Mouse (Mus musculus): ENCODE results near the gene Dgkq. TPM values are rescaled to one million over a fixed set of nuclear protein-coding genes. Genes with fewer than 3 reads are reported as not detected.

Gene Dgkq
- polyA plus RNA-seq, 1 experiment from 2014 or later, result 23.8 TPM

DNA sequence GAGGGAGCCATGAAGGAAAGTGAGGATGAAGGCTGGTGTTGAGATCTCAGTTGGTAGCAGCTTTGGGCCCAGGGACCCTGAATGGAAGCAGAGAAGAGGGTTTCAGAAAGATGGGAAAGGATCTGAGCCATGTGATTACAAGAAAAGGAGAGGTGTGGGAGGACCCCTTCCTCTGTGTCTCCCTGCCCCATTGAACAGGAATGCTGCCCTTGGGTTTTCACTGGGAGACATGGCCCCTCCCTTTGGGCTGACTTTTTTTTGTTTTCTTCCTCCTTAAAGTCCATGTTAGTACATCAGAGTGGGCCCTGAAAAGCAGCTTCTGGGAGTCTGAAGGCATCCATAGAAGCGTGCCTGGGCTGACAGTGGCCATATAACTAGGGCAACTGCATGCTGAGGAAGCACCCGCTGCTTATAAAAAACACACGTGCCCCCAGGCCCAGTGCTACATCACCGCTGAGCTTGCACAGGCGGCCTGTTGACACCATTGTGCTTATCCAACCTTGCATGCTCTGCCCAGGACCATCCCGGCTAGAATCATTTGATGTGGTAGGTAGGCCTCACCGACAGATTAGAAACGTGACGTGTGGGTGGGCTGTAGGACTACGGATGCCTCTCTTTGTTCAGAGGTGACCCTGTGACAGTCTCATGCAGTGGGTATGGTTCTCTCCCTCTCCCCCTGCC lies 32.0 kb upstream of the Dgkq start:
- Histone ChIP-seq H3K27me3 (no peaks in the 10 kb centered on the region), H3K27ac (no peak overlapping the region), H3K36me3 (peaks cover 12% of the 10 kb centered on the region; the same call in 1 of the 2 replicates), H3K9ac (no peak overlapping the region), H3K4me3 (no peak overlapping the region), H3K4me2 (no peak overlapping the region), H3K4me1 (replicated peaks) (peaks cover 21% of the 10 kb centered on the region), H3K9me3 (no peaks in the 10 kb centered on the region)
- no peak for ATAC-seq (ENCODE audit: low FRiP score)
- 67% methylated on average over 10 of the region's 10 CpGs for WGBS

- no peak overlapping the region for H3K4me2 ChIP-seq
- no peak for ATAC-seq (ENCODE audit: low FRiP score)
- no peaks in the 10 kb centered on the region for H3K9me3 ChIP-seq
- 57% methylated on average over 3 of the region's 3 CpGs for WGBS
- H3K4me1 ChIP-seq (replicated peaks), result peaks cover 30% of the 10 kb centered on the region
- 0 out of 2 replicates have a peak, but pooled peaks cover 1% of the 10 kb centered on the region for H3K36me3 ChIP-seq
- H3K4me3 ChIP-seq, result no peak overlapping the region
- 0 out of 2 replicates have a peak, but pooled peaks cover 3% of the 10 kb centered on the region for H3K27me3 ChIP-seq
- H3K27ac ChIP-seq, result no peak overlapping the region
- H3K9ac ChIP-seq, result no peak overlapping the region
These were observed 30.9 kb upstream of the Dgkq start for GRCm38 (mm10) chr5:108700346-108700745.

DNA sequence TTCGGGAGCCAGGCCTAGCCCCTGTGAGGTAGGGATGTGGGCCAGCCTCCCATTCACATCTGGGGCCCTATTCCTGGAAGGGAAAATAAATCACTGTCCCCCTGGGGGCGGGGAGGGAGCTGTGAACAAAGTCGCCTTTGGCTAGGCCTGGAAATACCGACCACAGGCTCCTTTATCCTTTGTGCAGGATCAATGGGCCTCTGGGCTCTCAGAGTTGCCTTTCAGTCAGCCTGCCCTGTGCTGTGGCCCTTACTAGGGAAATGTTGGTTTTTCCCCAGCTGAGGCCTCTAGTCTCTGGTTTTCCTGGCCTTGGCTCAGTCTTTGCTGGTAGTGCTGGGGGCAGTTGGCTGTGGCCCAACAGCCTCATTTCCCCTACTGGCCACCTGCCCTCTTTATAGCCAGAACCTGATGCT lies 27.9 kb upstream of the Dgkq start:
- no peaks in the 10 kb centered on the region for H3K36me3 ChIP-seq
- ATAC-seq (ENCODE audit: low FRiP score), result peak; percentile 26
- H3K9me3 ChIP-seq, result no peaks in the 10 kb centered on the region
- H3K27me3 ChIP-seq, result peaks cover 26% of the 10 kb centered on the region
- WGBS, result 8% methylated on average over 4 of the region's 4 CpGs
- H3K4me2 ChIP-seq, result no peak overlapping the region
- peak overlapping the region; percentile 31; the same call in 1 of the 2 replicates for H3K9ac ChIP-seq
- peak overlapping the region; percentile 71 for H3K27ac ChIP-seq
- no peak overlapping the region for H3K4me3 ChIP-seq
- peaks cover 45% of the 10 kb centered on the region for H3K4me1 ChIP-seq (replicated peaks)

DNA sequence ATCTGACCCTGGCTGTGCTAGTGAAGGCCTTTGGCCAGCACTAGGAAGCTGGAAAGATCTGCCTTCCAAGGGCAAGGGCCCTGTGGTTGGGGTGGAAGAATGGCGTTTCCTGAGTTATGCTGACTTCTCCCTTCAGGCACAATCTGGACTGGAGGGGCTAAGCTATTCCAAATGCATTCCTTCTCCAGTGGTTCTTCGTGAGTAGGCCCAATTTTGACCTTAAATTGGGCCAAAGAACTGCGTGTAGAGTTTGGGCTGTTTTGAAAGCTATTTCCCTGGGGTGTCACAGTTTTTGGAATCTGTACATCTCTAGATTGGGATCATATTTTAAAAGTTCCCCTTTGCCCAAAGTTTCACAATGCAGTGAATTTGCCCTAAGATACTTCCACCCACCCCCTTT lies 27.1 kb upstream of the Dgkq start:
- Histone ChIP-seq H3K4me1 (replicated peaks) (peaks cover 48% of the 10 kb centered on the region), H3K4me3 (no peak overlapping the region), H3K9me3 (no peaks in the 10 kb centered on the region), H3K27ac (no peak overlapping the region), H3K27me3 (peaks cover 34% of the 10 kb centered on the region), H3K36me3 (no peaks in the 10 kb centered on the region), H3K4me2 (no peak overlapping the region), H3K9ac (no peak overlapping the region)
- ATAC-seq (ENCODE audit: low FRiP score), result no peak
- WGBS, result 82% methylated on average over 3 of the region's 3 CpGs

GRCm38 (mm10) chr5:108695861-108696260 lies 26.4 kb upstream of the Dgkq start:
- peaks cover 47% of the 10 kb centered on the region for H3K4me1 ChIP-seq (replicated peaks)
- H3K9ac ChIP-seq, result no peak overlapping the region
- WGBS, result 94% methylated on average over 12 of the region's 12 CpGs
- no peak for ATAC-seq (ENCODE audit: low FRiP score)
- peaks cover 38% of the 10 kb centered on the region for H3K27me3 ChIP-seq
- no peak overlapping the region for H3K27ac ChIP-seq
- H3K4me3 ChIP-seq, result no peak overlapping the region
- H3K4me2 ChIP-seq, result peak overlapping the region; percentile 93; the same call in 1 of the 2 replicates
- H3K36me3 ChIP-seq, result no peaks in the 10 kb centered on the region
- no peaks in the 10 kb centered on the region for H3K9me3 ChIP-seq

DNA sequence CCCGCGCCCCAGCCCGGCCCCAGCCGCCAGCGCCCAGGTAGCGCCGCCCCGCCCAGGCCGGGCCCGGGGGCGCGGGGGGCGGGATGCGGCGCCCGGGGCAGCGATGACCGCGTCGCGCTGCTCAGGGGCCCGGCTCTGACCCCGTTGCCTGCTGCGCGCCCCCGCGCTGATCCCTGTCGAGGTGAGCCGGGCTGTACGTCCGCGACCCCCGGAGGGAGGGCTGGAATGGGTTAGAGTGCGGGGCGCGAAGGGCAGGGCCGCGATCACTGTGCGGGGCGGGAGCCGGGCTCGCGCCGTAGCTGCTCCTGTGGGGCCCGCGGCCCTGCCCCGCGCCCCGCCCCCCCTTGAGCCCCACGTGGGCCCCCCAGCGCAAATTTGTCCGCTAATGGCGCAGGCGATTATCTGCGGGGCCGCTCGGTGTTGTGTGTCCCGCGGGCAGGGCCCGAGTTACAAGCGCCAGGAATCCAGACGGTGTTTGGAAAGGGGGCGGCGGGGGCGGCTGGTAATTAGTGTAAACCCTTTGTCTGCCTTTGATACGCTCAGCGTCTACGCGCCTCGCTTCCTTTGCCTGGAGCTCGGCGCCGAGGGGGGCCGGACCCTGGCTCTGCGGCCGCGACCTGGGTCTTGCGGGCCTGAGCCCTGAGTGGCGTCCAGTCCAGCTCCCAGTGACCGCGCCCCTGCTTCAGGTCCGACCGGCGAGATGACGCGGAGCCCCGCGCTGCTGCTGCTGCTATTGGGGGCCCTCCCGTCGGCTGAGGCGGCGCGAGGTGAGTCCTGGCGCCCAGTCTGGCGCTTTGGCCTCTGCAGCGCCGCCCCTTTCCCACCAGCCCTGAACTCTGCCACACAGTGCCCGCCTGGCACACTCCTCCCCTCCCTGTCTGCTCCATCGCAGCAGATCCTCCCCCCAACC lies 25.1 kb upstream of the Dgkq start:
- WGBS, result under 1% methylated on average over 78 of the region's 99 CpGs
- no peaks in the 10 kb centered on the region for H3K9me3 ChIP-seq
- peak overlapping the region; percentile 93 for H3K4me2 ChIP-seq
- peak overlapping the region; percentile 76 for H3K4me3 ChIP-seq
- peaks cover 38% of the 10 kb centered on the region for H3K27me3 ChIP-seq
- H3K27ac ChIP-seq, result no peak overlapping the region
- no peaks in the 10 kb centered on the region for H3K36me3 ChIP-seq
- ATAC-seq (ENCODE audit: low FRiP score), result peak; percentile 41
- peaks cover 44% of the 10 kb centered on the region for H3K4me1 ChIP-seq (replicated peaks)
- peak overlapping the region; percentile 73 for H3K9ac ChIP-seq

DNA sequence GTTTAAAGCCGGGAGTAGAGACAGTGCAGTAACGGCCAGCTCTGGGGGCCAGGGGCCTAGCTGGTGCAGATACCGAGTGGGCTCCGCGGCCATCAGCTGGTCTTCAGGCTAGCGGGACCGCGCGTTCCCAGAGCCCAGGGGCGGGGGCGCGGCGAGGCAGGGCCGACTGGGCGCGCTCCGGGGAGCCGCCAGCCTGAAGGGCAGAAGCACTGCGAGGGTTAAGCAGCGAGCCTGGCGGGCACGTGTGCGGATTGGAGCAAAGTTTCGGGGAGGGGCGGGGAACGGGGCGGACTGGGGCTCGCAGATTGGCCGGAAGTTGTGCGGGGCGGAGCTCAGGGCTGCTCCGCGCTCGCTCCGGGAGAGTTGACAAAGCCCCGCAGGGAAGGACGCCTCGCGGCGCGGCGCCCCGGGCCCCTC lies 24.4 kb upstream of the Dgkq start:
- Histone ChIP-seq H3K9ac (peak overlapping the region; percentile 73), H3K4me3 (peak overlapping the region; percentile 76), H3K4me2 (peak overlapping the region; percentile 93), H3K9me3 (no peaks in the 10 kb centered on the region), H3K4me1 (replicated peaks) (peaks cover 44% of the 10 kb centered on the region), H3K27ac (no peak overlapping the region), H3K27me3 (peaks cover 38% of the 10 kb centered on the region), H3K36me3 (no peaks in the 10 kb centered on the region)
- under 1% methylated on average over 42 of the region's 43 CpGs for WGBS
- peak; percentile 93 for ATAC-seq (ENCODE audit: low FRiP score)

DNA sequence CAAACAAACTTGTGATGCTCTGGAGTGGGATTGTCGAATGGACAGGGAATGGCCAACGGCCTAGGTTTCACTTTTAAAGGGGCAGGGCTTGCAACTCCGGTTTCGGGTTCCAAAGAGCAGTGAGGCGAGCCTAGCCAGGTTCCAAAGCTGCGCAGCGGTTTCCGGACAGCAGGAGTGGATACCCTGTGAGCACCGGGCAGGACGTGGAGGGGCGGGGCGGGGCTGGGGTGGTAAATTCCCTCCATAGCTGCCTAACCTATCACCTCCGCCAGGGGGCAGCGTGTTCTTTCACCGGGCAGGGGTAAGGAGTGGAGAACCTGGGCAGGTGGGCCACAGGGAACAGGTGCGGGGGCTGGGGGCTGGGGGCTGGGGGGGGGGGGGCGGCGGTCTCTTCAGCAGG lies 22.8 kb upstream of the Dgkq start, which contains the start of gene Fgfrl1:
TSS of gene Fgfrl1 (plus strand) at position 112 of the 400 bp plus-strand sequence.
- Histone ChIP-seq H3K9ac (0 out of 2 replicates have a peak within 1 kb of the TSS, but pooled peaks have one; percentile 39), H3K4me3 (peak within 1 kb of the TSS; percentile 76; the same call in 1 of the 2 replicates)
- 7% methylated on average over 14 of the region's 18 CpGs for WGBS

GRCm38 (mm10) chr5:108691152-108691551 lies 21.7 kb upstream of the Dgkq start:
- Histone ChIP-seq H3K27me3 (peaks cover 38% of the 10 kb centered on the region), H3K4me3 (no peak overlapping the region), H3K4me2 (no peak overlapping the region), H3K36me3 (no peaks in the 10 kb centered on the region), H3K27ac (no peak overlapping the region), H3K9ac (no peak overlapping the region), H3K9me3 (no peaks in the 10 kb centered on the region), H3K4me1 (replicated peaks) (peaks cover 26% of the 10 kb centered on the region)
- 78% methylated on average over 4 of the region's 4 CpGs for WGBS
- no peak for ATAC-seq (ENCODE audit: low FRiP score)

More for the DNA sequence above, 22.8 kb upstream of the Dgkq start, which contains the start of gene Fgfrl1:
- Histone ChIP-seq H3K9me3 (no peaks in the 10 kb centered on the region), H3K27ac (no peak within 1 kb of the TSS), H3K4me2 (peak within 1 kb of the TSS; percentile 93), H3K36me3 (no peaks in the 10 kb centered on the region), H3K4me1 (replicated peaks) (peaks cover 35% of the 10 kb centered on the region), H3K27me3 (peaks cover 38% of the 10 kb centered on the region)
- no peak for ATAC-seq (ENCODE audit: low FRiP score)

GRCm38 (mm10) chr5:108689091-108689490 lies 19.6 kb upstream of the Dgkq start:
- Histone ChIP-seq H3K27me3 (peaks cover 24% of the 10 kb centered on the region), H3K4me1 (replicated peaks) (0 out of 2 replicates have a peak, but pooled peaks cover 9% of the 10 kb centered on the region), H3K36me3 (no peaks in the 10 kb centered on the region), H3K9me3 (no peaks in the 10 kb centered on the region), H3K4me3 (no peak overlapping the region), H3K9ac (no peak overlapping the region), H3K4me2 (no peak overlapping the region), H3K27ac (no peak overlapping the region)
- ATAC-seq (ENCODE audit: low FRiP score), result no peak
- 63% methylated on average over 5 of the region's 5 CpGs for WGBS

- H3K27me3 ChIP-seq, result no peaks in the 10 kb centered on the region
- H3K4me1 ChIP-seq (replicated peaks), result peaks cover 16% of the 10 kb centered on the region
- H3K27ac ChIP-seq, result no peak overlapping the region
- no peak for ATAC-seq (ENCODE audit: low FRiP score)
- 95% methylated on average over 6 of the region's 6 CpGs for WGBS
- H3K9me3 ChIP-seq, result no peaks in the 10 kb centered on the region
- no peak overlapping the region for H3K4me2 ChIP-seq
- H3K9ac ChIP-seq, result no peak overlapping the region
- H3K36me3 ChIP-seq, result no peaks in the 10 kb centered on the region
- no peak overlapping the region for H3K4me3 ChIP-seq
These were observed 11.4 kb upstream of the Dgkq start for GRCm38 (mm10) chr5:108680871-108681270.

DNA sequence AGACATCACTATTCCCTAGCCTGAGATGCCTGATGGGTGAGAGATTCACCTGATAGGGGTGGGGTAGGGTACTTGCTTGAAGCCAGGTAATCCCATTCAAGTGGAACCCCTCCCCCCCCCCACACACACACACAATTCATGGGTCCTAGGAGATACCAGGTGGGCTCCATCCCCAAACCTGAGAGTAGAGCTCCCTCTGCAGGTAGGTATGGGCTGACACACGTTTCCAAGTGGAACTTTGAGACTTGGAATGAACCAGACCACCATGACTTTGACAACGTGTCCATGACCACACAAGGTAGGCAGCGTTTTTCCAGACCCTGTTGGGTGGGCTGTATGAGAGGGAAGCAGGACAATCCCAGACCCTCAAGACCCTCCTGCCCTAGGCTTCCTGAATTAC lies 10.4 kb upstream of the Dgkq start:
- Histone ChIP-seq H3K27ac (no peak overlapping the region), H3K4me3 (no peak overlapping the region), H3K36me3 (no peaks in the 10 kb centered on the region), H3K4me2 (no peak overlapping the region), H3K4me1 (replicated peaks) (peaks cover 16% of the 10 kb centered on the region), H3K27me3 (no peaks in the 10 kb centered on the region), H3K9me3 (no peaks in the 10 kb centered on the region), H3K9ac (no peak overlapping the region)
- WGBS, result 58% methylated on average over 3 of the region's 3 CpGs
- ATAC-seq (ENCODE audit: low FRiP score), result no peak

All from hindbrain, embryonic 13.5 days (tissue).